Mouse (Mus musculus) heart, embryonic 13.5 days (tissue): Measurements from ENCODE around the gene Trim8. TPM values are rescaled to one million over a fixed set of nuclear protein-coding genes. Genes with fewer than 3 reads are reported as not detected.

ENCODE experiments used
- ATAC-seq: fragments of 200-750 bp; cut with Nextera tagmentation; 2 replicates; pipeline ENCODE4 v1.8.0; 2017; ENCODE audit warnings: moderate TSS enrichment; ENCODE audit not compliant: insufficient number of reproducible peaks, low FRiP score, low TSS enrichment; ENCODE audit errors: extremely low read depth
- H3K27ac ChIP-seq: fragments of 300-500 bp; sonication (generic); replicated peaks from 2 replicates; pipeline ENCODE4 v1.5.1; 2015; ENCODE audit warnings: moderate library complexity, mild to moderate bottlenecking, inconsistent platforms
- H3K27me3 ChIP-seq: fragments of 300-500 bp; sonication (generic); replicated peaks from 2 replicates; pipeline ENCODE4 v1.6.1; 2015; ENCODE audit warnings: mild to moderate bottlenecking, inconsistent platforms
- H3K36me3 ChIP-seq: fragments of 300-500 bp; sonication (generic); 2 replicates; pipeline ENCODE4 v1.6.1; 2015; ENCODE audit warnings: mild to moderate bottlenecking, inconsistent platforms
- H3K4me1 ChIP-seq: fragments of 300-500 bp; sonication (generic); 2 replicates; pipeline ENCODE4 v1.6.1; 2015; ENCODE audit warnings: inconsistent platforms
- H3K4me2 ChIP-seq: fragments of 300-500 bp; sonication (generic); 2 replicates; pipeline ENCODE4 v1.6.1; 2015; ENCODE audit warnings: inconsistent platforms, mild to moderate bottlenecking, moderate library complexity
- H3K4me3 ChIP-seq: fragments of 300-500 bp; sonication (generic); 2 replicates; pipeline ENCODE4 v1.5.1; 2015; ENCODE audit warnings: moderate library complexity, mild to moderate bottlenecking, inconsistent platforms
- H3K9ac ChIP-seq: fragments of 300-500 bp; sonication (generic); 2 replicates; pipeline ENCODE4 v1.6.1; 2015; ENCODE audit warnings: inconsistent platforms, mild to moderate bottlenecking, moderate library complexity
- H3K9me3 ChIP-seq: fragments of 300-500 bp; sonication (generic); 2 replicates; pipeline ENCODE4 v1.6.1; 2016; ENCODE audit warnings: inconsistent platforms
- WGBS: fragments of 180-500 bp; shearing (Covaris S2); methylation state at CpG from one replicate; pipeline ENCODE4 v1.1.7; 2015; ENCODE audit warnings: mixed read lengths; 5-methylcytosine and 5-hydroxymethylcytosine counted together
- polyA plus RNA-seq: library from polyadenylated mRNA; unstranded; fragments of >200 nt; fragmentation: Nextera tagmentation; extraction: Ambion mirVana; gene quantifications from 2 replicates; pipeline ENCODE4 v1.2.1, GENCODE M21; 2015

The Trim8 gene
- polyA plus RNA-seq, 1 experiment from 2014 or later = 13.2 TPM

GRCm38 (mm10) chr19:46525691-46526631 lies 24.5 kb downstream of the Trim8 start:
- Histone ChIP-seq H3K36me3 (no peaks in the 10 kb centered on the region), H3K4me2 (no peak overlapping the region), H3K9me3 (no peaks in the 10 kb centered on the region), H3K27me3 (no peaks in the 10 kb centered on the region), H3K4me1 (peaks cover 94% of the 10 kb centered on the region), H3K4me3 (no peak overlapping the region), H3K27ac (peak overlapping the region; percentile 90; the same call in 1 of the 2 replicates), H3K9ac (peak overlapping the region; percentile 28; the same call in 1 of the 2 replicates)
- 51% methylated on average over 10 of the region's 10 CpGs for WGBS
- no peak for ATAC-seq

DNA sequence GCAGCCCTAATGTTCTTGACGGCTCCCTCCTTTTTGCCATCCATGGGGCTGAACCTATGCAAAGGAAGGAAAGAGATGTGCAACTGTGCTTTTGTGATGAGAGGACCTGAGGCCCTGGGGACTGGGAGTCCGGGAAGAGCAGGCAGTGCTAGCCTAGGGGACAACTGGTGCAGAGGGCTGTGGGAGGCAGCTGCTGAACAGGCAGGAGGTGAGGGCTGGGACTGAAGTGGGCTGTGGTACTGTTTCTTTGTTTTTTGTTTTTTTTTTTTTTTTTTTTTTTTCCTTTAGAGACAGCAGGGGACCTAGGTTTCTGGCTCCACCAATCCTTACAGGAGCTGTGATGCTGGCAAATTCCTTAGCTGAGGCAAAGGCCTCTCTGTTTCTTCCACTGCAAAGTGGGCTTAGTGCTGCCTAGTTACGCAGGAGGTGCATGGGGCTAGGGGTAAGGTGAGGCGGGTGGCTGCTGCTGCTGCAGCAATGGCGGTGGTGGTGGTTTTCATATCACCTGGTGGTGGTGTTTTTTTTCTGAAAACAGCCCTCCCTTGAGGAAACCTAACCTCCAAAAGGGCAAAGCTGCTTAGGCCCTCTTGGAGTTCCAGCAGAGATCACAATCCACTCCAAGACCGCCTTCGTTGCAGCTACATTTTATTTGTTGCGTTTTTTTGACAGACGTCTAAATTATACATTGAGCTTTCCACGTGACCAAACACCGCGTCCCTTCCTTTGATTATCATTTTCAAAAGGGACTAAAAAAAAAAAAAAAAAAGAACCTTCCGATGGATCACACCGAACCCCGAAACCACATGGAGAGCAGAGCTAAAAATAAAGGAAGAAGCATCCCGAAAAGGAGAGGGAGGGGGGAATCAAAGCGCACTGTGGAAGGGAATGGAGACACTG lies 26.4 kb downstream of the Trim8 start:
- peaks cover 98% of the 10 kb centered on the region for H3K4me1 ChIP-seq
- no peaks in the 10 kb centered on the region for H3K36me3 ChIP-seq
- peak overlapping the region; percentile 99 for H3K27ac ChIP-seq
- H3K27me3 ChIP-seq = no peaks in the 10 kb centered on the region
- H3K4me3 ChIP-seq = peak overlapping the region; percentile 44
- H3K9me3 ChIP-seq = no peaks in the 10 kb centered on the region
- peak overlapping the region; percentile 73 for H3K4me2 ChIP-seq
- WGBS = 21% methylated on average over 17 of the region's 17 CpGs
- ATAC-seq = no peak
- peak overlapping the region; percentile 64 for H3K9ac ChIP-seq

DNA sequence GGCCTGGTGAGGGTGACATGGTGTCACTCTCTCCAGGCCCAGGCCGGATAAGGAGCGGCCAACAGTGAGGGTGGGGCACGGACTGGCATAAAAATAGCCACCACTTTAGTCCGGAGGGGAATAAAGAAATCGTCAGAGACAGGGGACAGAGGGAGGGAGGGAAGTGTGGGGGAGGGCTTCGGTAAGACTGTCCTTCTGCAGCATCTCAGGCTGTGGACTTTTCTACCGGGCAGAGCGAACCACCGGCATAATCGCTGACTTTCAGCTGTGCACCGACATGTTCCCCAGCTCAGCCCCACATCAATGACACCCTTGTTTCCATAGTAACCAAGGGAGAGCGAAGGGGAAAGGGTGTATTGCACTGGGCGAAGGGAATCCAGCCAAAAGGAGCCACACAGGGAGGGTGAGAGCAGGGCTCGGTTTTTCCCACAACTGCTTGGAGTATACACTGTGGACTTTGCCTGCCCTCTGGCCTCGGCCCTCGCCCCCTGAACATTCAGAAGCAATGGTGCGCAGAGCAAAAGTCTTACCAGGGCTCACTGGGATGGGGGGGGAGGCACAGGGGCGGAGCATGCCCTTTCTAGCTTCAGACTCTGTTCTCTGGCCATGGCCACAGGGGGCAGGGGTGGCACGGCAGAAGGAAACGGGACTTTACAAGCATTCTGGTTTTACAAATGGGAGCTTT lies 27.2 kb downstream of the Trim8 start:
- peak overlapping the region; percentile 80 for H3K9ac ChIP-seq
- H3K4me1 ChIP-seq = peaks cover 98% of the 10 kb centered on the region
- peak overlapping the region; percentile 73 for H3K4me2 ChIP-seq
- 2% methylated on average over 20 of the region's 20 CpGs for WGBS
- no peaks in the 10 kb centered on the region for H3K9me3 ChIP-seq
- H3K27ac ChIP-seq = peak overlapping the region; percentile 99
- no peaks in the 10 kb centered on the region for H3K27me3 ChIP-seq
- no peaks in the 10 kb centered on the region for H3K36me3 ChIP-seq
- peak; percentile 34; the same call in 1 of the 2 replicates for ATAC-seq
- H3K4me3 ChIP-seq = peak overlapping the region; percentile 44

DNA sequence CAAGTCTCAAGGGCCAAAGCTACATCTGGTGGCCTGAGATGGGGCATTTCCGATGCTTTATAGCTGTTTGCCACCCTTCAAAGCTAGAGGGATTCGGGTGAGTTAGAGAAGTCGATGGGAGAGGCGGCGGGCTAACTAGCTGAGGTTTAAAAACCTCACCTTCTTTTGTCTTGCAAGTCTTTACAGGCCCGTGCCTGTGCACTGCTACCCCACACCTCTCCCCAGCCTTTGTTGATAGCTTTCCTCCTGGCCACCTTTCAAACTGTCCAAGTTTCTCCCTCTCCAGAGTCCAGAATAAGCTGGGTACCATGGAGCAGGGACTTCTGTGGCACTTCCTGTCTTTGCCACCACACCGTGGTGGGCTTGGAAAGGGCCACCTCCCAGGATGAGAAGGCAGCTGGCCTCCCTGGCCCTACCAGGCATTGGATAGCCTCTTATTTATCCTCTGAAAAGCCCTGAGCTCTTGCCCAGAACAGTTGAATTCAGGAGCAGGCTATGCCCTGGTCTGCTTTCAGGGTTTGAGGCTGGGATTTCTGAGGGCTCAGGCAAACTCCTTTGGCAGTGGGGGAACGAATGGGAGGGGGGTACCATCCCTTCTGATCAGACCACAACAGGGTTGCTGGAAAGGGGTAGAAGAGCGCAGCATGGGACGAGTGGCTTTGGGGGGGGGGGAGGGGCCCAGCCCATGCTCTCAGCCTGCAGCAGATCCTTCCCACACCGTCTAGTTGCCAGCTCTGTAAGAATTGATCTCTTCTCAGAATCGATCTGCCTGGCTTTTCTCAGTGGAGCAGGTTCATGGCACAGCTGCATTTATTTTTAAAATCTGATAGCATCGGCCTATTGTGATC lies 28.3 kb downstream of the Trim8 start:
- H3K27ac ChIP-seq = peak overlapping the region; percentile 99
- WGBS = 14% methylated on average over 13 of the region's 13 CpGs
- no peaks in the 10 kb centered on the region for H3K27me3 ChIP-seq
- peaks cover 90% of the 10 kb centered on the region for H3K4me1 ChIP-seq
- H3K36me3 ChIP-seq = no peaks in the 10 kb centered on the region
- H3K4me3 ChIP-seq = peak overlapping the region; percentile 44; the same call in 1 of the 2 replicates
- peak overlapping the region; percentile 73 for H3K4me2 ChIP-seq
- H3K9me3 ChIP-seq = no peaks in the 10 kb centered on the region
- H3K9ac ChIP-seq = peak overlapping the region; percentile 80
- ATAC-seq = no peak

DNA sequence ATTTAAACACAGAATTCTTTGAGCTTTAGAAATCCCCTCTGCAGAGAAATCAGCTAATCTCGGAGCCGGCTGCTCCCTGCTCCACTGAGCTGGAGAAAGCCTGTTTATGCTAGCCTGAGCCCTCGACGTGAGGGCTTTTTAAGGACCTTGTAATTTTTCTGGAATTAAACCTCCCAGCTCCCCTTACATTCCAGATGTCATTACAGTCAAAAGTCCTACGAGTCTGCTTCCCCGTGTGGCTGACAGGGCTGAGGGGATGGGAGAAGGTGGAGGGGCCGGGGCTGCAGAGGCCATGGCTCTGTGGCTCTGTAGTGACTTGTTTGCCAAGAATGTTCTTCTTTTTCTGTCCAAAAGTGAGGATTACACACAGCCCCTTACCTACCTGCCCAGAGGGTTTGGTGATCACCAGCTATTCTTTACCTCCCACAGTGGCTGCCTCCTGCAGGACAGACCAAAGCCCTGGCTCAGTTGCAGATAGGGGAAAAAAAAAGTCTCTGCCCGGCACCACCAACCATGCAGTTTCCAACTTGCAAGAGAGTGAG lies 29.0 kb downstream of the Trim8 start:
- peak overlapping the region; percentile 46 for H3K4me2 ChIP-seq
- WGBS = 20% methylated on average over 8 of the region's 8 CpGs
- H3K4me1 ChIP-seq = peaks cover 83% of the 10 kb centered on the region
- H3K9me3 ChIP-seq = no peaks in the 10 kb centered on the region
- H3K36me3 ChIP-seq = no peaks in the 10 kb centered on the region
- no peaks in the 10 kb centered on the region for H3K27me3 ChIP-seq
- H3K4me3 ChIP-seq = no peak overlapping the region
- ATAC-seq = no peak
- peak overlapping the region; percentile 99 for H3K27ac ChIP-seq
- H3K9ac ChIP-seq = peak overlapping the region; percentile 80

DNA sequence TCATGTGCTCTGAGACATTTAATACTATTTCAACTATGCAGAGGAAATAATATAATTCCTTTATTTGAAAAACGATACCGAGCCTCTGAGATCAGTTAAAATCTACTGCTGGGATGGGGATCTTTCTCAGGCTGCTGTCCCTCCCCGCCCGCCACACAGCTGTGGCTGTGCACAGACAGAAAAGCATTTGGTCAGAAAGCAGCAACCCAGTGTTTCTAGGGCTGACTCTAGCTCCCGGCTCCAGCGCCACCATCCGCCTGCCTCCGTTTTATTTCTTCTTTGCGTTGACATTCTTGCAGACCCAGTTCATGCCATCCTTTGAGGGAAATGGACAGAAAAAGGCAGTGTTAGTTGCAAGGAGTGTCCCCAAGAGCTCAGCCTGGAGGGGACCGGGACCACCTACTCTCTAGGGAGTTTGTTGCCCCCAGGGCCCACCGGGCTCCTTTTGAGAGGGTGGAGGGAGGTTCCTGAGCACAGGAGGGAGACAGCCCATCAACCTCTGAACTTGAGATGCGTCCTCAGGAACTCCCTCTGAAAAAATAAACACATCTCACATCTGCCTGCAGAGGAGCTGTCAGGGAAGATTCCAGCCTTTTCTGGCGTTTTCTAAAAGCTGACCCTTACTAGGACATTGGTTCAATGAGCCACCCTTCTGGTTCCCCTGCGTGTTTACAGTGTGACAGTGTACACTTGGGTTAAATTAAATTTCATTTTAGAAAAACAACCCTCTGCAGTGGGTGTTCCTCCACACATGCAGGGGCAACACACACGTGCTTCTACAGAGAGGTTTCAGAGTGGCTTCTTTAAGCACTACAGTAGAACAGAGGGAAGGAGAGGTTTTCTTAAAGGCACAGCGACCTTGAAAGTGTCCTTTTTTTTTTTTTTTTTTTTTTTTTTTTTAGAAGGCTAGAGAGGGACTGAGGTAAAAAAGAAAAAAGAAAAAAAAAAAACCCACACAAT lies 29.8 kb downstream of the Trim8 start:
- ATAC-seq = no peak
- Histone ChIP-seq H3K9me3 (no peaks in the 10 kb centered on the region), H3K4me3 (peak overlapping the region; percentile 0; the same call in 1 of the 2 replicates), H3K9ac (peak overlapping the region; percentile 80), H3K36me3 (no peaks in the 10 kb centered on the region), H3K4me2 (peak overlapping the region; percentile 46), H3K4me1 (peaks cover 74% of the 10 kb centered on the region), H3K27me3 (no peaks in the 10 kb centered on the region), H3K27ac (peak overlapping the region; percentile 99)
- WGBS = 8% methylated on average over 16 of the region's 16 CpGs

DNA sequence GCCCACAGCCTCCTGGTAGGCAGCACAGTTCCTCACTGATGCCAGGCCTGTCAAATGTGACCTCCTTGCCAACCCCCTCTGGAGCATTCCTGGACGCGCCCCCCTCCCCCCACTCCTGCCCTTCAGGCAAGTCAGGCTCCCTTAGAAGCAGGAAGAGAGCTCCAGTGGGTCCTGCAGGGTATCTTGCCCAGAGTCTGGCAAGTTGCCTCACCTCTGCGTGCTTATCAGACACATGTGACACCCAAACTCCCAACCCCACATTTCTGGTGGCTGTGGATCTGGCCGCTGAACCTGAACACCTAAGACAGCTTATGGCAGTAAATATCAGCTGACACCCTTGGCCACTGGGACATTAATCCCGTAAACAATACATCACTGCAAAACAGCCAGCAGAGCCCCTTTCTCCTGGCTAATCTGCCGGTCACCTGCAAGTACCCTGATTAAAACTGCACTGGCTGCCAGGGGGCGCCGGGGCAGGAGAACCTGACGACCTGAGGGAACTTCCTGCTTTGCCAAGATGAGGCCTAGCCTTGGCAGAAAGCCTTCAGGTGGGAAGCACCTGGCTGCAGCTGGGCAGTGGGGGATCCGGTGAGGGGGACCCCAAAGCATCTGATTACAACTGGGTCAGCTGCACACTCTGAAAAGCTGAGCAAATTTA lies 30.7 kb downstream of the Trim8 start:
- H3K4me1 ChIP-seq = peaks cover 67% of the 10 kb centered on the region
- no peak overlapping the region for H3K4me3 ChIP-seq
- peak overlapping the region; percentile 99 for H3K27ac ChIP-seq
- H3K9me3 ChIP-seq = no peaks in the 10 kb centered on the region
- peak overlapping the region; percentile 34 for H3K9ac ChIP-seq
- no peaks in the 10 kb centered on the region for H3K27me3 ChIP-seq
- ATAC-seq = no peak
- peaks cover 3% of the 10 kb centered on the region; the same call in 1 of the 2 replicates for H3K36me3 ChIP-seq
- peak overlapping the region; percentile 46 for H3K4me2 ChIP-seq
- WGBS = 6% methylated on average over 8 of the region's 10 CpGs

- 46% methylated on average over 4 of the region's 4 CpGs for WGBS
- Histone ChIP-seq H3K36me3 (peaks cover 3% of the 10 kb centered on the region; the same call in 1 of the 2 replicates), H3K4me1 (peaks cover 58% of the 10 kb centered on the region), H3K27ac (peak overlapping the region; percentile 99), H3K4me2 (0 out of 2 replicates have a peak overlapping the region, but pooled peaks have one; percentile 46), H3K4me3 (no peak overlapping the region), H3K9me3 (no peaks in the 10 kb centered on the region), H3K27me3 (no peaks in the 10 kb centered on the region), H3K9ac (peak overlapping the region; percentile 34)
- ATAC-seq = no peak
Measured at GRCm38 (mm10) chr19:46533066-46533465, 31.6 kb downstream of the Trim8 start.

DNA sequence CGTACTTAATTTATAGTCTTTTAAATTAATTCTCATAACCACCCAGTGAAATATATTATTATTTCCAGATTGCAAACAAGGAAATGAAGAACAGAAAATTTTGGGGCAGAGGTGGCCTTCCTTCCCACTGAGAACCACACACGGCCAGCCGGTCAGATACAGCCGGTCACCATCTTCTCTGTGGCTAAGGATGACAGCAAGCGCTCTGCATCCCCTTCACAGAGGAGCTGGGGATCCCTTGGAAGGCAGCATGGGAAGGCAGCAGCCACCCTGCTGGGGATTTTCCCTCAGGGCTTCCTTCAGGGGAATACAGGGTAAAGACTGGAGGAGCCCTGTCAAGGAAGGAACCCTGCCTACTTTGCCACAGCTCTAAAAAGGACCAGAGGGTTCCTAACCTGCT lies 32.0 kb downstream of the Trim8 start:
- no peak for ATAC-seq

More for the DNA sequence above, 32.0 kb downstream of the Trim8 start:
- peak overlapping the region; percentile 99 for H3K27ac ChIP-seq
- no peaks in the 10 kb centered on the region for H3K27me3 ChIP-seq
- H3K4me1 ChIP-seq = peaks cover 55% of the 10 kb centered on the region
- H3K9ac ChIP-seq = no peak overlapping the region
- H3K36me3 ChIP-seq = peaks cover 3% of the 10 kb centered on the region; the same call in 1 of the 2 replicates
- WGBS = 77% methylated on average over 5 of the region's 5 CpGs
- H3K4me2 ChIP-seq = no peak overlapping the region
- H3K4me3 ChIP-seq = no peak overlapping the region
- no peaks in the 10 kb centered on the region for H3K9me3 ChIP-seq
